Mouse (Mus musculus): ENCODE measurements around the gene Ube2e2.

DNA sequence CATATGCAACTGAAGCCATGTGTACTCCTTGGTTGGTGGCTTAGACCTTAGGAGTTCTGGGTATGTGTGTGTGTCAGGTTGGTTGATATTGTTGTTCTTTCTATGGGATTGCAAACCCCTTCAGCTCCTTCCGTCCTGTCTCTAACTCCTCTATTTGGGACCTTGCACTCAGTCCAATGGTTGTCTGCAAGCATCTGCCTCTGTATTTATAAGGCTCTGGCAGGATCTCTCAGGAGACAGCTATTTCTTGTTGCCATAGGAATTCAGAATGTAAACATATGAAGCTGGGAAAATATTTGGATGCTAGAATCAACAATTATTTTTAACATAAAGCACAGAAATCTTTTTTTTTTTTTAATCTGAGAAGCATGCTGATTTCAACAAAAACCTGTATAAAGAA is 178.5 kb downstream of the Ube2e2 start:
- no peak for TF ChIP-seq CTCF (IDR thresholded peaks at IDR 0.05)
- TF ChIP-seq EP300 (IDR thresholded peaks at IDR 0.05): no peak
